Mouse (Mus musculus) spleen, adult 2 months (tissue): ENCODE measurements around the gene Ms4a14.

Experiments used
- CTCF ChIP-seq: fragments of 200-500 bp; IDR thresholded peaks from 2 replicates; pipeline ENCODE4 v1.5.1; 2011; ENCODE audit warnings: mild to moderate bottlenecking, inconsistent platforms; ENCODE audit not compliant: insufficient read depth, insufficient read length, insufficient replicate concordance; ENCODE audit errors: extremely low read depth
- POLR2A ChIP-seq: fragments of 200-500 bp; IDR thresholded peaks from 2 replicates; pipeline ENCODE4 v1.6.1; 2011; ENCODE audit warnings: low read depth, low read length, inconsistent platforms

DNA sequence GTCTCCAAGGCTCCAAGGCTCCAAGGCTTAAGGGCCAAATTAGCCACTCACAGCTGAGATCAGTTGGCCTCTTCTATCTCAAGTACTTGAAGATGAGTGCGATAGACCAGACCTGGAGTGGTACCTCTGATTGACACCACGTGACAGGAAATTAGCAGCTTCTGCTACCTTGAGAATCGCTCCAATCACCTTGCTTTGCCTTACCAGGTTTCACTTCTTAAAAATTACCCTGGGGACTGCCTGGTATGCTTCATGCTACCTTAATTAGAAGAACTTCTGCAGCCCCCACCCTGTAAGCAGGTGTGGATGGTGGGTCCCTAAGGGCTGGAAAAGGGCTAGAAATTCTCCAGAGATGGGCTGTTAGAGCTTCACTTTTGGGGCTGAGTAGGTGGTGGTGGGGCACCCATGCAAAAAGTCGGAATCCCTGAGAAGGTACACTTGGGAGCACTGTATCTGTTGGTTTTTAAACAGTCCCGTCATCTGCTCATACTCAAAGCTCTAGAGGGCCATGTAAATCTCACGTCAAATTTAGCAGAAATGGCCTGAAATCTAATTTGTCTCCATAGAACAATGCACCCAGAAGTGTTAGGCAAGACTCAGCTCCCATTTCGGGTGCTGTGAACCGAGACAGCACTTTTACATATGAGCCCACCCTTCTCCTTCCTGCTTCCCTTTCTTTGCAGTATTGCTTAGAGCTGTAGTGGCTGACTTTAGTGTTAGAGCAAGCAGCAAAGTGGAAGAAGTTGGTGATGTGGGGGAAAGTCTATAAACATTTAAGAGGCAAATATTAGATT lies 48.0 kb downstream of the Ms4a14 start, which contains the start of gene Ms4a1:
- TF ChIP-seq POLR2A = peak; percentile 77; the same call in 1 of the 2 replicates
- no peak for TF ChIP-seq CTCF
